Mouse (Mus musculus) urinary bladder, adult 2 months (tissue): ENCODE data around the gene Magi1. TPM values are rescaled to one million over a fixed set of nuclear protein-coding genes. Genes with fewer than 3 reads are reported as not detected.

ENCODE experiments used
- DNase-seq: peaks from one replicate; pipeline ENCODE4 v3.0.0; 2022; ENCODE audit warnings: low spot score
- polyA plus RNA-seq: library from polyadenylated mRNA; depleted of rRNA; stranded (reverse); fragments of >200 nt; gene quantifications from 2 replicates; pipeline ENCODE4 v1.2.3, GENCODE M21; 2012

The Magi1 gene
- polyA plus RNA-seq, 1 experiment: 9.6 TPM

DNA sequence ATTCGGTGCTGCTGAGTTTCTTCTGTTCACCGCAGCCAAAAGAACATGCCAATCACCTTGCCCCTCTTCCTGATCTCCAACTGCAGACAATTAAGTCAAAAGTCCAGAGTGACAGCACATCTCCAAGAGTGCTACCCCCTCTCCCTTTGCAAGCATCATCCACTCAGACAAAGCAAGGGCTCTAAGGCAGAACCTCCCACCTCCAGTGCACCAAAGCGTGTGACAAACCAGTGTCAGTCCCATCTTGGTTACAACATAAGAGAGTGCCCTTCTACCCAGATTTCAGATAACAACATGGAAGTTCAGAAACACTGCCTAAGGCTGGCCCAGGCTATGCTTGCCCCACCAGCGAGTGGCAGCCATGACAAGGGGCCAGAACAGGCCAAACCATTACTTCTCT, 554.9 kb downstream of the Magi1 start:
- DNase-seq: no peak

DNA sequence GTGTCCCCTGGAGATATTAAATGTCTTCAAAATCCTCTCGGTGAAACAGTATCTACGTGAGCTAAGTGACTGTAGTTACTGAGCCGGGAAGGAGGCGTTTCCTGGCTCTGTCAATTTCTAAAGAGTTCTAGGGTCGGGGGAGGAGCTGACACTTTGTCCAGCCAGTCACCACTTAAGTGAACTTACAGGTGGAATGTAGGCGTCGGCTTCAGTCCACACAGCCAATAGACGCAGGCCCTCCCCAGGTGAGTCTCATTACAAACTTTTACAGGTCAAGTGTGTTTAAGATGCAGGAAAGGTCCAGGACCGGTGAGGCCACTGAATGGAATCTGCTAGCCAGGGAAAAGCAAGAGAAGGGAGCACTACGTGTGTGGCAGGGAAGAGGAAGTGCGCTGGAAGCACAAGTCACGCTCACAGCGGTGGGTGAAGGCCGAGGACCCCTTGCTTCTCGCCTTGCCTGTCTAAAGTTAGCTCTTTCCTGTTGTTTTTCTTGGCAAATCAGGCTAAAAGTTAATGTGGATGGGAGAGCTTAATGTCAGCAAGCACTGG, 556.0 kb downstream of the Magi1 start:
- DNase-seq: no peak

- DNase-seq: no peak
Measured at GRCm38 (mm10) chr6:93726829-93727455, 556.8 kb downstream of the Magi1 start.

- DNase-seq: no peak
Measured at GRCm38 (mm10) chr6:93726121-93726520, 557.6 kb downstream of the Magi1 start.

- no peak for DNase-seq
Measured at GRCm38 (mm10) chr6:93724749-93725148, 559.0 kb downstream of the Magi1 start.

DNA sequence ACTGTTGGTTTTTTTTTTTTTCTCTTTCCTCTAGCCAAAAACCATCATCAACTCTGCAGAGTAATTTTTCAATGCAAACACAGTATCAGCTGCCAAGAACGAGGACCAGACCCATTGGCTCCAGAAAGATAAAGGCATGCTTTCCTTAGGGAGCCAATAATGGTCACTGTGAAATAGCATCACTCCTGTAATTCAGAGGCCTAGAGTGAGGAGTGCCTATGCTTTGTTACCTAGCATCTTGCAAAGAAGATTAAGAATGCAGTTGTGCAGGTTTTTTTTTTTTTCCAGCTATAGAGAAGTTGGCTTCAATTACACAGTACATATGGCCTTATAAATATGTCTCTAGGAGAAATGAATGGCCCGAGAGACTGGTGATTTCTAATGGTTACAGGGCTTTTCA, 560.5 kb downstream of the Magi1 start:
- no peak for DNase-seq

DNA sequence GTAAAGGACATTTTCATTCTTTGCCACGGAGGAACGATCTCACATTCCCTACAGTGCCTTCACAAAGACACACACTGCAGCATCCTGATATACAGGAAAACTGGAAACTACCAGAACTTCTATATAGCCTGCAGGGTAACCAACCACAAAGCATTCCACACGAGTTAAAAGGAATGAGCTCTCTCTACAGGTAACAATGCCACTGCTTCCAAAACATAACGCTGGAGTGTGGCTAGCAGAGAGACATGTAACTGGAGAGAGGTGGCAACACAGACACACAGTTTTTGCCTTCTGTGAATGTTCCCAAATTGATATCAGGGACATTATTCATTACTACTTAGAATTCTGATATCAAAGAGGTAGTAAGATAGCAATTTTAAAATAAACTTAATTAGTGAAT, 564.2 kb downstream of the Magi1 start:
- no peak for DNase-seq

DNA sequence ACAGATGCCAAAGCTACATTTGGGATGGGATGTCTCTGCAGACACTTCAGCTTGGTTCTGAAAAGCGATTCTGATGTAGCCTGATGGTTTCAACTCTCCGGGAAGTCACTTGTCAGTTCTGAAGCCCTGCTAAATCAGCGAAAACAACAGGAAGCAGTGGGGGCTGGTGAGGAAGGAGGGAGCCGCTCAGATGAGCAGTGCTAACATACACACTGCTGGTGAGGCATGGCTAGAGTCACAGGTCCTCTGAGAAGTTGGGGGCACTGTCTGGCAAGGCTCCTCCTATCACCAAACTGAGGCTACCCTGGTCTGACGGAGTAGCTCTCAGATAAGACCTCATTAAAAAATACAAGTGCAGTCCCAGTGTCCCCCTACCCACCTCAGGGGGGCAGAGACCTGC, 565.3 kb downstream of the Magi1 start:
- no peak for DNase-seq

DNA sequence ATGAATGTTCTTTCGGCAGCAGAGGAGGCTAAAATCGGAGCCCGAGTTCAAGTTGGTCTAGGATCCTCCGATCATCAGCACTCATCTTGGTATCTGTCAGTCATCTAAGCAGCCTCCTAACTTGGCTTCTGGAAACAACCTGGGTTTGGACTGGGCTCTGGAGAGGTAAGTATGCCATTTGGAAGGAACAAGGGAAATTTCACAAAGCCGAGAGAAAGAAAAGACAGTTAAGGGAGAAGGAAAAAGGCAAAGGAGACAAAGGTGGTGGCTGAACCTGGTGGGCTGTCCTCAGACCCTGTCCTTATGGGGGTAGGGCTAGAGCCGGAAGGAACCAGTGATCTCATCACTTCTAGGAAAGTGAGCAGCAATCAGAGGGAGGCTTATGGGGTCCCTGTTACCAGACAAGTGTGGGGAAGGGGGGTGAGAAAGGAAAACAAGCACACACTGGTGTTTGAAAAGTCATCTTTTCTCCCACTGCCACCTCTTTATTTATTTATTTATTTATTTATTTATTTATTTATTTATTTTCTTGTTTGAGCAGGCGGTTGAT, 565.8 kb downstream of the Magi1 start:
- DNase-seq: no peak

DNA sequence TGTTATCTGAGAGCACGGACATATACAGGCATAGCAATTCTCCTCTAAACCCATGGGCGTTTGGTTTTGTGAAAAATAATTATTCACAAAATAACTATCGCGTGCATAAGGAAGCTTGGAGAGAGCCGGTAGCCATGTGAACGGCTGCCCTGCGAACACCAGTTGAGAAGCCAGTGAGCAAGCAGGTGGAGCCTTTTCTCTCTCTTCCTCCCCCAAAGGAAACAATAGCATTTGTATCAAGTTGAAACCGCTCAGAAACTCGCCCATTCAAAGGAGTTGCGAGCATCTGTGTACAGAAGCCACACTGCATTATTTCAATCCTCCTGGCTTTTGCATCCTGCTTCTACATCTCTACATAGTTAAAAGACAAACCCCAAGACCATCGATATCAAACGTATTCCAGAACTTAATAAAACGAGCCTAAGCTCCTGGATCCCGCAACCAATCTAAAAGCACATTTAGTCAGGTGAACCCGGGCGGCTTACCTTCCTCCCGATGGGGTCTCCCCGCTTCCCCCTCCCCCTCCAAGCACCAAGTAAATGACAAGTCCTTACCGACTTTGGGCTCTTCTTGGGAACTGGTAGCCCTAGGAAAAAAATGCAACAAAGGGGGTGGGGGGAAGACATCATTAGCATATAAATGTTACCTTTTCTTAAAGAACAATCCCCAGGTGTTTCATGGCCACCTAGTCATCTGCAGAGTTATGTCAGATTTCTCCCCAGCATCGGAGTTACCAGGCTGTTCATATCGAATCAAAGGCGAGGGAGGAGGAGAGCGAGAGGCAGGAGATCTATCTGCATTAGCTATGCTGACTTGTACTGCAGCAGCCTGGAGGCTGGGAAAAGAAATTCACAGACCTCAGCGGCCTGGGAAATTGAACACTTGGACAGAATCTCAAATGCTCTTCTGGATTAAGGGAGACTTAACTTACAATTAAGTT, 566.8 kb downstream of the Magi1 start:
- no peak for DNase-seq

- DNase-seq: no peak
Measured at GRCm38 (mm10) chr6:93715181-93716180, 568.2 kb downstream of the Magi1 start.

DNA sequence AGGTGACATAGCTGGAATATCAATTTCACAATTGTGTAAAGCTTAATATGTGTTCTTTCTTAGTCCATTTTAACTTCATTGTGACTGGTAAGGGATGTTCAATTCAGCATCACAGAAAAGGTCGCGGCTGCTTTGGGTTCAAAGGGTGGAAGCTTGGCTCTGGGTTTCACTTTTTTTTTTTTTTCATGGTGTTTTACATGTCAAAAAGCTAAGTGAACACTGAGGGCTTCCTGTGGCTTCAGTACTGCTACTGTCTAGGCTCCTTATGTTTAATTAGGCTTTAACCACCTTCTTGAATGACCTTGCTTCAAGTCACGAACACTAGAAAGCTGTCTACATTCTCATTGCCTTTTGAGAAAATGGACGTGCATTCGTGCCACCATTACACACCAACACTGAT, 579.4 kb downstream of the Magi1 start:
- no peak for DNase-seq

DNA sequence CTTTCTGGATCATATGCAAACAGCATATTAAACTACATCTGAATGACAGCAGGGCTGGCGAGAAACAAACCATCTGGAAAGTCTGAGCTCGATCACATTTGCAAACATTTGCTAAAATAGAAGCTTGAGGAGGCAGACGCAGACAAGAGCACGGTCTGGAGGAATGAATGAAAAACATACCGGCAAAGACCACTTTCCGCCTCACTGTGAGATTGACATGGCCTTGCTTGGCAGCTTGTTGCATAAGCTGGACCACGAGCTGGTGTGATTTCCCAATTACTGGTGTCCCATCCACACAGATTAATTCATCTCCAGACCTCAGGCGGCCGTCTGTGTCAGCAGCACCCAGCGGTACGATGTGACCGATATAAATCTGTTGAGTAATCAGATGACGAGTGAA, 584.3 kb downstream of the Magi1 start:
- DNase-seq: no peak

DNA sequence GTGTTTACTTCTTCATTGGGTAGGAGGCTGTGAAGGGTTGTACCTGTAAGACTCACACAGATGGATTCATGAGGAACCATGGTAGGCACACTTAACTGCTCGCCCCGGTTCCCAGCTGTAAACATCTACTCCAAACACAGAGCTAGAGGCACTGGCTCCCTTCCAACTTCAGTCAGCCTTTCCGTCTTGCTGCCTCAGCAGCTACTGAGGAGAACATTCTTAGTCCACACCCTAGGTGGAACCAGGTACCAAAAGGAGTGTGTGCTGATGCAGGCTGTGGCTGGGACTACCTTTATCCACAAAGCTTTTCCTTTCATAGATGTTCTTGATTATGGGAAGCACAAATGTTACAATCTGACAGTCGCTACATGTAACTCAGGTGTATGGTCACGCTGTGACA, 585.8 kb downstream of the Magi1 start:
- DNase-seq: no peak

DNA sequence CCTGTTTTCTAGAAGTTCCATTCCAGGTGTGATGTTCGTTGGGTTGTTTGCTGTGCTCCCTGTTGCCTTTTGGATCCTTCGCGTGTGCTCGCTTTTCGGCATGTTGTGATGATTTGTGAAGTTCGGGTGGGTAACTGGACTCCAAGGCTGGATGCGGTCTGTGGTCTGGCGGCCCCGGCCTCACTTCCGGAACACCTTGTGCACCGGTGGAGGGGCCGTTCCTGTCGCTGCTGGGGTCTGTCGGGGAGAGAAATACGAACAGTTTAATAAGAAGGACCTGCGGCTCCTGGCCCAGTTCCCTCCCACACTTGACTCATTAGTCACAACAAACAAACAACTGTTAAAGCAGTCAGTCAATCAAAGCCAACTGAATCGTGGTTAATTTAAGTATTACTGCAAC, 605.0 kb downstream of the Magi1 start:
- DNase-seq: no peak

DNA sequence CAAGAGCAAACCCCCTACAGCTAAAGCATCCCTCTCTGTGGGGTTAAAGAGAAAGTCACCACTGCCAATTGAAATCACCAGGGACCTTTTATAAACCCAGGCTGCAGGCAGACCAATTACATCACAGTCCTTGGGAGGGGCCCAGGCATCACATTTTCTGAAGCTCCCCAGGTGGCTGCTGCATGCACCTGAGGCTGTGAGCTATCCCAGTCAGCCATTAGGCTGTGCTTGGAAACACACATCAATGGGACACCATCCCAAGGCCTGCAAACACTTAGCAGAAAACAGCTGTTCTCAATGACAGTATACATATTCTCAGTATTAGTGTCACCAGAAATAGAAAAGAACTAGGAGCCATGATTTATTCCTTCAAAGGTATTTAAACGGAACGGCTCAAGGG, 617.0 kb downstream of the Magi1 start:
- DNase-seq: no peak

DNA sequence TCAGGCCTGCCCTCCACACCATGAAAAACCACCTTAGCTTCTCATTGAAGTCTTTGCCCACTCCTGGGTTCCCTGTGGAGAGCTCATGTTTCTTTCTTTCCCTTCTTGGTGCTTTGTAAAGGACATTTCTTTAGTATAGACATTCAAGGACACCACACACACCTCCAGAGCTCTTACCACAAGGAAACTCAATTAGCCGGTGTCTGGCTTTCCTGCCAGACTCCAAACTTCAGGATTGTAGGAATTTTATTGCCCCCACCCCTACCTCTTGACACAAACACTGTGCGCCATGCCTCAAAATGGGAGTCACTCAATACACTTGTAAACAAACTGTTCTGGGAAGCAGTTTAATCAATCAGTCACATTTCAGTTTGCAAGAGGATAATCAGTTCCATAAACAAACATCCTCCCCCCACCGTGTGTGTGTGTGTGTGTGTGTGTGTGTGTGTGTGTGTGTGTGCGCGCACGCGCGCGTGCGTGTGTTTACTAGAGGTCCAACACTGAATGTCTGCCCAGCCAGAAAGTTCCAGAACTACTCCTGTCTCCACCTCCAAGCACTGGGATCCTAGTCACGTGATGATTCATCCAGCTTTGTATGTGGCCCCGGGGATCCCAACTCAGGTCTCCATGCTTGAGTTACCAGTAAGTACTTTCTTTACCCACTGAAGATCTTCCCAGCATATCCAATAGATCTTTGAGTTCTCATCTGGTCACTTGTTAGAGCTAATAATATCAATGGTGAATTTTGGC, 618.5 kb downstream of the Magi1 start:
- no peak for DNase-seq

DNA sequence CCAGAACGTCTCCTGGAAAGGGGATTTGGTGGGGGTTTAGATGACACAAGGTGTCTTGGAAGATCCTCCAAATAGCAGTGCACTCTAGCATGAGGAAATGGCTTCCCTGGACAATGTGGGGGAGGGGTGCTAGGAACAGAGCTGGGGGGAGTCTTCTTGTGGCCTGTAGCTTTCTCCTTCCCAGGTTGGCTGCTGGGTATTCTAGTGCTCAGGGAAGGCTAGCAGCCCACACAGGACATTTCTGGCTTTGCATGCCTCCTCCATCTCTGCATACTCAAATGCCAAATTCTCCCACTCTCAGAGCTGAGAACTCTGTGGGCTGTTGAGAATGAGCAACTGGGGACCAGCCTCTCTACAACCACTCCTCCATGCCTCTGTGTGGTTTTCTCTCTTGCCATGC, 622.6 kb downstream of the Magi1 start:
- no peak for DNase-seq

GRCm38 (mm10) chr6:93659534-93659933, 624.2 kb downstream of the Magi1 start:
- no peak for DNase-seq

DNA sequence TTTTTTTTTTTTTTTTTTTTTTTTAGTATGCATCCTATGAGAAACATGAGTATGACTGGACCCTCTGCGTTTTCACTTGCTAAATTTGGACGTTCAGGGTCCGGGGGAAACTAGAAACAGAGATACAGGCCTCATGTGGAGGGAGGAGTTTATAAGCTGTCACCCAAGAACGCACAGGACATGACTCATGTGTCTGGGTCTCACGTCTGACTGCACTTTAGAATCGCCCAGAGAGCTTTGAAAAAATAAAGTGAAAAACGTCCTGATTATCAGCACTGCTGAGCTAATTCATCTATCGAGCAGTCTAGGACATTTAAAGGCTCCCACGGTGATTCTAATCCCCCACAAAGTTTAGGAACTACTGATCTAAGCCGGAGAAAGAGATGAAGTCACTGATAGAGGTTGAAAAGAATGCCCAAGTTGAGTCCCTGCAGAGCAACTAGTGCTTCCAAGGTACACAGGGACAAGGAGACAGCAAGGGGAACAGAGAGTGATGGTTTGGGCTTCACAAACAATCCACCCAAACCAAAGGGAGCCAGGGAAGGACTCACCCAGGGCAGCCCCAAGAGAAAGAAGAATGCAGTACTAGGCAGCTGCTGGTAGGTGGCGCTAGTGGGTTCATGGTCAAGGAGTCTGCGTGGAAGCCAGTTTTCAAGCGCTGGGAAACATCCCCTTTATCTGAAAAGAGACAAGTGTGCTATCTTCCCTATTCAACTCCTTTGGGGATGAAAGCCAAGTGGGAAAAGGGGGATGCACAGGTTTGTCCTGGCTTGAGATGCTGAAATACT, 626.3 kb downstream of the Magi1 start:
- DNase-seq: peak; percentile 50
